Mouse (Mus musculus): ENCODE measurements around the gene Olfr870. TPM values are rescaled to one million over a fixed set of nuclear protein-coding genes. Genes with fewer than 3 reads are reported as not detected.
"Not testable (repeated sequence)": the region's sequence is repeated elsewhere in the genome, so short reads cannot be mapped to it uniquely, and the experiment has no call there.

The Olfr870 gene
- not detected in 2 replicates for polyA plus RNA-seq (2014; fragmentation: Nextera tagmentation; extraction: Ambion mirVana)

DNA sequence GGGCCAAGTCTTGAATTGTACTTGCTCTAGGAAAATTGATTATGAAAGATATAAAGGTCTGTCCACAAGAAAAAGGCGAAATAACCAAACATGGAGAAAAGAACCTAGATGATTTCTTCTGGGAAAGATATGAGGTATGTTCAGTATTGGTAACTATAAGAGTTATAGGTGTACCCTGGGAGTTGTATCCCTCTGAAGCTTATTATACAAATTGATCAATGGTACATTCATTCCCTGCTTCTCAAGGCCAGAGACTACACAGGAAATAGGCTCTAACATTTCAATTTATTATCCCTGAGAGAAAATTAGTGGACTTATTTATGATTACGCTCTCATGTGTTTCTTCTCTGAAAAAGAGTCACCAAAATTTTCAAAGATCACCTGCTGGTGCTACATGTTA is at the start of gene Olfr870:
Gene Olfr870, minus strand, starts transcription at position 101 of the 400 bp plus-strand sequence.
- Histone ChIP-seq H3K27ac (ENCODE audit: low read depth, low read length) (no peak within 1 kb of the TSS), H3K4me2 (ENCODE audit: low read length) (no peak within 1 kb of the TSS), H3K27me3 (replicated peaks; ENCODE audit: control insufficient read depth, insufficient read depth, low read length) (no peaks in the 10 kb centered on the region), H3K36me3 (ENCODE audit: control insufficient read depth, insufficient read depth, low read length) (no peaks in the 10 kb centered on the region), H3K4me1 (ENCODE audit: control insufficient read depth, insufficient read depth, low read length) (no peaks in the 10 kb centered on the region), H3K4me3 (ENCODE audit: low read depth, low read length) (no peak within 1 kb of the TSS), H3K9ac (ENCODE audit: low read length) (no peak within 1 kb of the TSS), H3K9me3 (replicated peaks; ENCODE audit: control insufficient read depth, low read length) (peaks cover 13% of the 10 kb centered on the region; the same call in 1 of the 2 replicates)
- WGBS = 71% methylated on average over 2 of the region's 2 CpGs
- no peak for DNase-seq (ENCODE audit: low spot score)
- no peak for ATAC-seq

DNA sequence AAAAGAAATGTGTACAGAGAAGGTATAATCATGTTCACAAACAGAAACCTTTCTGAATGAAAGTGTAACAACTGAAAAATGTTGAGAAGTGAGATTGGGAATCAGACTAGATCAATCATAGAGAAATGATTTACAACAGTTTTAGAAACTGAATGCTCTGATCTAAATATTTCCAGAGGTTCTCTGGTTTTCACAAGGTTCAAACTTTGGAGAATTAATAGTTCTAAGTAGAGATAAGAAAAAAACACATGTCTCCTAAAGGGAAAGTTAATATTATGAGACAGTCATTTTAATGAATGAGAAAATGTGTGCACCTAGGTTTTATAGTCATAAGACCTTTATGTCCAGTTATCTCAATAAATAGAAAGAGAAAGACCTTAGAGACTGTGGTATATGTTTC is 38.0 kb upstream of the Olfr870 start, which contains the start of gene Olfr871:
Gene Olfr871, plus strand, starts transcription at position 301 of the 400 bp plus-strand sequence.
- 0 out of 2 replicates have a peak, but pooled peaks cover under 1% of the 10 kb centered on the region for H3K9me3 ChIP-seq (replicated peaks; ENCODE audit: control insufficient read depth, low read length)
- no peak for DNase-seq (ENCODE audit: low spot score)
- no peak within 1 kb of the TSS for H3K27ac ChIP-seq (ENCODE audit: low read depth, low read length)
- H3K4me2 ChIP-seq (ENCODE audit: low read length) = no peak within 1 kb of the TSS
- no peaks in the 10 kb centered on the region for H3K36me3 ChIP-seq (ENCODE audit: control insufficient read depth, insufficient read depth, low read length)
- no peaks in the 10 kb centered on the region for H3K4me1 ChIP-seq (ENCODE audit: control insufficient read depth, insufficient read depth, low read length)
- no peak within 1 kb of the TSS for H3K4me3 ChIP-seq (ENCODE audit: low read depth, low read length)
- ATAC-seq = no peak
- H3K9ac ChIP-seq (ENCODE audit: low read length) = no peak within 1 kb of the TSS
- no peaks in the 10 kb centered on the region for H3K27me3 ChIP-seq (replicated peaks; ENCODE audit: control insufficient read depth, insufficient read depth, low read length)

DNA sequence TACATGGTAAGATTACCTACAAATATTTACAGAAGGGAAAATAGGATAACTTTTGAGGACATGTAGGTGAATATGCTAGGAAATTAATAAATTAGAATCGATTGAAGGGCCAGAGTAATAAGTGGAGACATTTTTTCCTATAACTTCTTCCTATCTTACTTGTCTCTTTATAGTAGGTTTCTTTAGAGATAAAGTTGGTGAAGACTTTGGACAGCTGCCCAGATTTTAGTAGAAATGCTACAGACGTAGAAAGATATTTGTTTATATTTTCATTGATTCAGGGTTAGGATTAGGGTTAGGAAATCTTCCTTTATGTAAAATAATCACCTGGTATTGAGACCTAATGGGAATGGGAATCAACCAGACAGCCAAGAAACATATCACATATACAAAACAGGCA is 37.6 kb upstream of the Olfr870 start:
- Histone ChIP-seq H3K36me3 (ENCODE audit: control insufficient read depth, insufficient read depth, low read length) (no peaks in the 10 kb centered on the region), H3K4me1 (ENCODE audit: control insufficient read depth, insufficient read depth, low read length) (no peaks in the 10 kb centered on the region), H3K27me3 (replicated peaks; ENCODE audit: control insufficient read depth, insufficient read depth, low read length) (no peaks in the 10 kb centered on the region), H3K9me3 (replicated peaks; ENCODE audit: control insufficient read depth, low read length) (0 out of 2 replicates have a peak, but pooled peaks cover 3% of the 10 kb centered on the region), H3K4me2 (ENCODE audit: low read length) (no peak overlapping the region), H3K9ac (ENCODE audit: low read length) (no peak overlapping the region), H3K4me3 (ENCODE audit: low read depth, low read length) (no peak overlapping the region), H3K27ac (ENCODE audit: low read depth, low read length) (no peak overlapping the region)
- DNase-seq (ENCODE audit: low spot score) = no peak
- ATAC-seq = no peak
- WGBS = 79% methylated on average over 2 of the region's 2 CpGs

DNA sequence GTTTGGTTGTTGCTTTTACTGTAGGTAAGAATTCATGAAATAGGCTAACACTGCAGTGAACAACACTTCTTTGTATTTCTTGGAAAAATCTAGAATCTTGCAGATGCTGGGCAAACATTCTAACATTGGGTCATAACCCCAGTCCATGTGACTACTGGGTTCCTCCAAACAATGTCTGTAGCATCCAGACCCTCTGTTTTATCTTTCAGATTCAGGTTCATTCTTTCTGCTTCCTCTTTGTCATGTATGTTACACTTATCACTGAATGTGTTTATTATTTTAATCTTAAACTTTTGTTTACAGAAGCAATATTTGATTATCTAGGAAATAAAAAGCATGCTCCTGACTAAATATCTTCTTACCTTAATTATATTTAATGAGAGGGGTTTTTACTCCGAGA is 37.0 kb upstream of the Olfr870 start:
- Histone ChIP-seq H3K9ac (ENCODE audit: low read length) (no peak overlapping the region), H3K4me3 (ENCODE audit: low read depth, low read length) (no peak overlapping the region), H3K4me1 (ENCODE audit: control insufficient read depth, insufficient read depth, low read length) (no peaks in the 10 kb centered on the region), H3K27ac (ENCODE audit: low read depth, low read length) (no peak overlapping the region), H3K27me3 (replicated peaks; ENCODE audit: control insufficient read depth, insufficient read depth, low read length) (no peaks in the 10 kb centered on the region), H3K4me2 (ENCODE audit: low read length) (no peak overlapping the region), H3K36me3 (ENCODE audit: control insufficient read depth, insufficient read depth, low read length) (no peaks in the 10 kb centered on the region), H3K9me3 (replicated peaks; ENCODE audit: control insufficient read depth, low read length) (0 out of 2 replicates have a peak, but pooled peaks cover 3% of the 10 kb centered on the region)
- no peak for DNase-seq (ENCODE audit: low spot score)
- 62% methylated on average over 1 of the region's 1 CpGs for WGBS
- ATAC-seq = no peak

DNA sequence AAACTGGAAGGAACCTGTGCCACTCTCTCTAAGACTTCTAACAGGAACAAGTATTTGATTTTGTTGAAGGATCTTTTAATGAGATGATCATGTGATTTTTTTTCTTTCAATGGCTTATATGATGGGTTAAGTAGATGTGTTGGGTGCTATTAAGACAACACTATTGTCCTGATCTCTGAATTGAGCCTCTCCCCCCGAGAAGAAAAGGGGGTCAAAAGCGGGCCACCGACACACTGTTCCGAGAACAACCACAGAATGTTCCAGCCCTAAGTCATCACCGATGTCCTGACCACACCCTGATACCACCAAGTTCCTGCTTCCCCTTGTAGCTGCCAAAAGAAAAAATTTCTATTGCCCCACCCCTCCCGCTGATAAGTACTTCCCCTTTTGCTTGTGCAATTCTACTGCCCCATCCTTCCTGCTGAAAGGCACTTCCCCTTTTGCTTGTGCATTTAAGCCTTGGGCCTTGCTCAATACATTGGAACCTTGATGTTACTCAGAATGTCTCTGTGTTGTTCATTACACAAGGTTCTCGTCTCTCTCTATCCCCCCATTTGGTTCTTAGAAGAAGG is 29.6 kb upstream of the Olfr870 start:
- not testable (repeated sequence) for ATAC-seq; DNase-seq (ENCODE audit: low spot score); H3K36me3 ChIP-seq (ENCODE audit: control insufficient read depth, insufficient read depth, low read length); H3K4me2 ChIP-seq (ENCODE audit: low read length); H3K9me3 ChIP-seq (replicated peaks; ENCODE audit: control insufficient read depth, low read length); H3K4me3 ChIP-seq (ENCODE audit: low read depth, low read length); H3K4me1 ChIP-seq (ENCODE audit: control insufficient read depth, insufficient read depth, low read length); H3K9ac ChIP-seq (ENCODE audit: low read length); H3K27ac ChIP-seq (ENCODE audit: low read depth, low read length); H3K27me3 ChIP-seq (replicated peaks; ENCODE audit: control insufficient read depth, insufficient read depth, low read length)
- WGBS = 93% methylated on average over 7 of the region's 7 CpGs

DNA sequence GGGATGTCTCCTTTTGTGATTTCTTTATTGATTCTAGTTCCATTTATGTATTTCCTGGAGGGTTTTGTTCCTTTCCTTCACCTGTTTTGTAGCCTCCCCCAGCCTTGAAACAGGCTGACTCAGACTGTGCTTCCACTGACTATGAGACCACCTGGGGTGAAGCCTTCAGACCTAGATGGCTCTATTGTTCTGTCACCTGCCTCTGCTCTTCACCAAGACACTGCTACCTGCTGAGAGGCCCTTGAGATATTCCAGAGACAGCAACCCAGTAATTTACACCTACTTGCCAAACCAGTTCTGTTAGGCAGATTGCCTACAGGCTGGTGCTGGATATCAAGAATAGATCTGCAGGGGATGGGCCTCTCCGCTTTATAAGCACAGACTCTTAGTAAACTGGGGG is 28.3 kb upstream of the Olfr870 start:
- Histone ChIP-seq H3K9me3 (replicated peaks; ENCODE audit: control insufficient read depth, low read length) (peaks cover 6% of the 10 kb centered on the region; the same call in 1 of the 2 replicates), H3K9ac (ENCODE audit: low read length) (no peak overlapping the region), H3K4me2 (ENCODE audit: low read length) (no peak overlapping the region), H3K27me3 (replicated peaks; ENCODE audit: control insufficient read depth, insufficient read depth, low read length) (no peaks in the 10 kb centered on the region), H3K4me3 (ENCODE audit: low read depth, low read length) (no peak overlapping the region), H3K36me3 (ENCODE audit: control insufficient read depth, insufficient read depth, low read length) (no peaks in the 10 kb centered on the region), H3K4me1 (ENCODE audit: control insufficient read depth, insufficient read depth, low read length) (no peaks in the 10 kb centered on the region), H3K27ac (ENCODE audit: low read depth, low read length) (no peak overlapping the region)
- 78% methylated on average over 1 of the region's 1 CpGs for WGBS
- ATAC-seq = no peak
- no peak for DNase-seq (ENCODE audit: low spot score)

DNA sequence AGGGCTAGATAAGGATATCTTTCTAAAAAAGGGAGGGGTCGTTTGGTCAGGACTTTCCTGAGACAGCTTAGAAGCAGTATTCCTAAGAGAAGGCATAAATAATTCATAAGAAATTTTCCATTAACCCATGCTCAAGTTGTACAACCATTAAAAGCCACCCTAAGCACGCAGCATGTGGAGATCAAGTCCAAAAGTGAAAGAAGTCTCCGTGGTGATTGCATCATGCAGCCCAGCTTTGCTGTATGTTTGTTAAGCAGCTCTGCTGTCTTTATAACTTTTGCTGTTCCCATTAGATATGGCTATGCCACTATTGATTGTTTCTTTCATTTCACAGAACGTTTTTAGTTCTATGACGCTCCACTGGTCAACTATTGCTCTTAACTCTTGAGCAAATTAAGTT is 5.6 kb upstream of the Olfr870 start:
- Histone ChIP-seq H3K36me3 (ENCODE audit: control insufficient read depth, insufficient read depth, low read length) (no peaks in the 10 kb centered on the region), H3K4me3 (ENCODE audit: low read depth, low read length) (no peak overlapping the region), H3K4me2 (ENCODE audit: low read length) (no peak overlapping the region), H3K27ac (ENCODE audit: low read depth, low read length) (no peak overlapping the region), H3K9me3 (replicated peaks; ENCODE audit: control insufficient read depth, low read length) (peaks cover 13% of the 10 kb centered on the region), H3K9ac (ENCODE audit: low read length) (no peak overlapping the region), H3K27me3 (replicated peaks; ENCODE audit: control insufficient read depth, insufficient read depth, low read length) (no peaks in the 10 kb centered on the region), H3K4me1 (ENCODE audit: control insufficient read depth, insufficient read depth, low read length) (no peaks in the 10 kb centered on the region)
- ATAC-seq (no peak), DNase-seq (ENCODE audit: low spot score) (no peak)
- 74% methylated on average over 5 of the region's 5 CpGs for WGBS

DNA sequence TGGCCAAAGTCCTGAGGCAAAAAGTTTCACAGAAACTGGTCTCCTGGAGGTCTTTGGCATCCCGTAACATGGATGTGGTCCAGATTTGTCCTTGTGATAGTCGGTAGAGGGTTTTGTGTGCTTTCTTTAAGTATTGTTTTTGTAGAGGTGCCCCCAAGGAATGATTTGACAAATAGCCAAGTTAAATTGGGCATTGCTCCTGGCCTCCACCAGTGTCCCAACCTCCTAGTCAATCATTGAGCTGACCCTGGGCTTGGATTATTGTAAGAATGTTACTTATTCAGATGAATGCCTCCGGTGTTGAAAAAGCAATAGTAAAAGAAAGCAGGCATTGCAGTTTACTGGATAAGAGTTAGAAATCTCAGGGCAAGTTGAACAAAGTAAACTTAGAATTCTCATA is 24.2 kb downstream of the Olfr870 start:
- Histone ChIP-seq H3K4me2 (ENCODE audit: low read length) (no peak overlapping the region), H3K36me3 (ENCODE audit: control insufficient read depth, insufficient read depth, low read length) (no peaks in the 10 kb centered on the region), H3K27ac (ENCODE audit: low read depth, low read length) (no peak overlapping the region), H3K27me3 (replicated peaks; ENCODE audit: control insufficient read depth, insufficient read depth, low read length) (no peaks in the 10 kb centered on the region), H3K9ac (ENCODE audit: low read length) (no peak overlapping the region), H3K9me3 (replicated peaks; ENCODE audit: control insufficient read depth, low read length) (0 out of 2 replicates have a peak, but pooled peaks cover 9% of the 10 kb centered on the region), H3K4me3 (ENCODE audit: low read depth, low read length) (no peak overlapping the region), H3K4me1 (ENCODE audit: control insufficient read depth, insufficient read depth, low read length) (no peaks in the 10 kb centered on the region)
- WGBS = 85% methylated on average over 3 of the region's 3 CpGs
- ATAC-seq = no peak
- no peak for DNase-seq (ENCODE audit: low spot score)

DNA sequence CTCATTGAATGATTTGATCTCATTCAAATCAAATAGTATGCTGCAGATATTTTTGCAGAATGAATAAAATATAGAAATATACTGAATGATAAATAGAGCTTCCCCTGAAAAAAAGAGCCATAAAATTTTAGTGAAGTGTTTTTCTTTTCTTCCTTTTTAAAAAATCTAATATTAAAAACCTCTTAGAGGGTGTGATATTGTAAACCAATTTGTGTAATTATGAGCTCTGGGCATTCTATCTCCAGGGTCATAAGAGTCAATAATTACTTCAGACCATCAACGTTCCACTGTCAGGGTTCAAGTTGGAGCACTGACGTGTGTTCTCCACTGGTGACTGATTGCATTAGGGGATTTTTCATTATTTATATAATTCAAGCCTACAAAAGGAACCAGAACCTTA is 45.1 kb downstream of the Olfr870 start, which contains the start of gene Olfr869:
Gene Olfr869, plus strand, starts transcription at position 301 of the 400 bp plus-strand sequence.
- no peak for DNase-seq (ENCODE audit: low spot score)
- H3K36me3 ChIP-seq (ENCODE audit: control insufficient read depth, insufficient read depth, low read length) = no peaks in the 10 kb centered on the region
- no peaks in the 10 kb centered on the region for H3K9me3 ChIP-seq (replicated peaks; ENCODE audit: control insufficient read depth, low read length)
- no peak within 1 kb of the TSS for H3K4me3 ChIP-seq (ENCODE audit: low read depth, low read length)
- H3K27ac ChIP-seq (ENCODE audit: low read depth, low read length) = no peak within 1 kb of the TSS
- 80% methylated on average over 2 of the region's 2 CpGs for WGBS
- H3K4me1 ChIP-seq (ENCODE audit: control insufficient read depth, insufficient read depth, low read length) = no peaks in the 10 kb centered on the region
- no peak for ATAC-seq
- H3K4me2 ChIP-seq (ENCODE audit: low read length) = no peak within 1 kb of the TSS
- H3K9ac ChIP-seq (ENCODE audit: low read length) = no peak within 1 kb of the TSS
- no peaks in the 10 kb centered on the region for H3K27me3 ChIP-seq (replicated peaks; ENCODE audit: control insufficient read depth, insufficient read depth, low read length)

Measured in forebrain, embryonic 14.5 days (tissue).